9 mouse cellular contexts compared by ENCODE assay signal in the genomic region with DNA sequence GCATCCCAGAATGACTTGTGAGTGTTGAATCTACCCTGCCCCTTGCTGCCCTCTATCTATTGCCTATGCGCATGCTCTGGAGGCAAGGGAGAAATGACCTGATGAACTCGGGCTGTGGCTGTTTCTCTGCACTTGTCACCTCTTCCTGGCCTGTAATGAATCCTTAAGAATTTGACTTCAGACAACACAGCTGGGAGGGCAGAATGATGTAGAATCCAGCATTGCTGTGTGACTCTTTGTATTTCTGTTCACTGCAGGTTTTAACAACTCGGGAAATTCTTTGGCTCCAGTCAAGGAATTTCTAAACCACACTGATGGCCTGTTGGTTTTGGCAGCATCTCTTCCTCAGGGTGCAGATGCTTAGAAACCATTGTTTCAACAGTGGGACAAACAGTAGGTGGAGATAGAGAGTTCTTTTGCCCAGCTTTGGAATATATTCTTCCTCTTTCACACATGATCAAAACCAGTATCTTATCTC. TPM values are rescaled to one million over a fixed set of nuclear protein-coding genes. Genes with fewer than 3 reads are reported as not detected.
DNase-seq lines count a peak whose midpoint lies in the region; ATAC-seq and TF ChIP-seq lines count a peak whose summit lies in the region.
"Had no signal": no experiment of that assay in that cellular context is flagged by ENCODE, and none has a peak within 500 bp of the region (broad histone marks: within the 10 kb centered on the region; RNA-seq: fewer than 3 reads in every experiment).

No protein-coding gene starts in this region.

- H3K9me3 ChIP-seq in heart, embryonic 16.5 days (replicated peaks; ENCODE audit: control insufficient read depth, low read length): no peaks in the 10 kb centered on the region
- H3K9me3 ChIP-seq: liver, embryonic 15.5 days had no signal

- WGBS in heart, embryonic 16.5 days: 18% methylated on average over 3 of the region's 3 CpGs

- no peak overlapping the region for H3K27ac ChIP-seq in left cerebral cortex, adult 2 months
- H3K27ac ChIP-seq in heart, embryonic 16.5 days (ENCODE audit: low read length): peak overlapping the region; percentile 90
- H3K27ac ChIP-seq: liver, embryonic 15.5 days had no signal

- no peak for TF ChIP-seq POLR2A in brain, embryonic 14.5 days (IDR thresholded peaks at IDR 0.05; ENCODE audit: borderline replicate concordance, extremely low read depth, insufficient read depth, insufficient read length, poor library complexity, severe bottlenecking)

- H3K4me3 ChIP-seq in left cerebral cortex, adult 2 months: no peak overlapping the region
- no peak overlapping the region for H3K4me3 ChIP-seq in heart, embryonic 16.5 days (ENCODE audit: low read length)
- H3K4me3 ChIP-seq: liver, embryonic 15.5 days had no signal

- intact Hi-C loops in left cerebral cortex, adult 2 months (cut with DNase I): loop anchor here (2.0 kb wide), 1 partner anchor 140 kb away; no protein-coding TSS in a partner anchor
- intact Hi-C loops in left cerebral cortex, postnatal 36 days (cut with DNase I): loop anchor here (5.0 to 10.0 kb wide), 2 partner anchors 138 to 280 kb away; no protein-coding TSS in a partner anchor

- TF ChIP-seq CTCF in left cerebral cortex, adult 2 months (IDR thresholded peaks at IDR 0.05): peak; percentile 61
- TF ChIP-seq CTCF in brain, embryonic 14.5 days (IDR thresholded peaks at IDR 0.05; ENCODE audit: borderline replicate concordance, extremely low read depth, insufficient read depth, insufficient read length): peak; percentile 24; the same call in 1 of the 2 replicates

- H3K4me1 ChIP-seq in heart, embryonic 16.5 days (ENCODE audit: control insufficient read depth, insufficient read depth, low read length): peaks cover 29% of the 10 kb centered on the region
- H3K4me1 ChIP-seq: liver, embryonic 15.5 days had no signal

- H3K9ac ChIP-seq in heart, embryonic 16.5 days (ENCODE audit: low read length): no peak overlapping the region
- H3K9ac ChIP-seq: liver, embryonic 15.5 days had no signal

- H3K36me3 ChIP-seq in heart, embryonic 16.5 days (ENCODE audit: control insufficient read depth, insufficient read depth): peaks cover 24% of the 10 kb centered on the region

- no peak overlapping the region for H3K4me2 ChIP-seq in heart, embryonic 16.5 days (ENCODE audit: low read depth, low read length)
- H3K4me2 ChIP-seq: liver, embryonic 15.5 days had no signal

- peak; percentile 29 for ATAC-seq in heart, embryonic 16.5 days (replicated peaks; ENCODE audit: extremely low read depth, insufficient read depth, low FRiP score)

- no peak for DNase-seq in left cerebral cortex, adult 2 months (ENCODE audit: extremely low spot score in 1 of 2, low spot score in 2 of 2)
- DNase-seq in left cerebral cortex, postnatal 36 days (ENCODE audit: low spot score in 2 of 2): no peak
- DNase-seq in brain, embryonic 14.5 days (ENCODE audit: low read depth): peak; percentile 60
- peak; percentile 62 for DNase-seq in lung, postnatal 10 days
- DNase-seq in urinary bladder, adult 2 months (ENCODE audit: low spot score): no peak
- no peak for DNase-seq in frontal cortex, postnatal 25 days (ENCODE audit: low spot score in 2 of 2)
- DNase-seq in testis, postnatal 10 days (ENCODE audit: low spot score): no peak

- no peaks in the 10 kb centered on the region for H3K27me3 ChIP-seq in heart, embryonic 16.5 days (ENCODE audit: control insufficient read depth, insufficient read depth, low read length)
- H3K27me3 ChIP-seq: liver, embryonic 15.5 days had no signal

RNA-seq across cellular contexts. Expression of a gene that starts 36.3 kb away (rescaled TPM):
- 10 to 100 TPM; 58.3 to 61.4 TPM for total RNA-seq in left cerebral cortex, adult 2 months (2021)
- 10 to 100 TPM; 50.9 to 58.1 TPM for total RNA-seq in left cerebral cortex, postnatal 36 days (2021)
- polyA plus RNA-seq in brain, embryonic 14.5 days (2012; rRNA removed): 25.8 and 27.9 TPM in 2 replicates
- polyA plus RNA-seq in heart, embryonic 16.5 days (2015; fragmentation: Nextera tagmentation; extraction: Ambion mirVana): 28.4 and 32.0 TPM in 2 replicates
- 17.7 and 18.5 TPM in 2 replicates for polyA plus RNA-seq in urinary bladder, adult 2 months (2012; rRNA removed)

RNA-seq across cellular contexts. Expression of a gene that starts 36.4 kb away (rescaled TPM):
- 10 to 100 TPM; 20.6 to 22.7 TPM for total RNA-seq in left cerebral cortex, adult 2 months (2021)
- 10 to 100 TPM; 19.7 to 21.1 TPM for total RNA-seq in left cerebral cortex, postnatal 36 days (2021)
- 21.4 and 22.3 TPM in 2 replicates for polyA plus RNA-seq in brain, embryonic 14.5 days (2012; rRNA removed)
- 24.2 and 25.4 TPM in 2 replicates for polyA plus RNA-seq in heart, embryonic 16.5 days (2015; fragmentation: Nextera tagmentation; extraction: Ambion mirVana)
- 19.6 and 20.8 TPM in 2 replicates for polyA plus RNA-seq in urinary bladder, adult 2 months (2012; rRNA removed)

Comparison
In these comparisons a context has a peak if more than half of its experiments do, and no peak if none do; other contexts are left out.
1. DNase-seq: peak in brain, embryonic 14.5 days (single experiment) and lung, postnatal 10 days (single experiment); none in left cerebral cortex, adult 2 months (0 of 2), left cerebral cortex, postnatal 36 days (0 of 2), urinary bladder, adult 2 months (single experiment), frontal cortex, postnatal 25 days (0 of 2) and testis, postnatal 10 days (single experiment).